Mouse (Mus musculus): ENCODE data around the gene Gjd3. TPM values are rescaled to one million over a fixed set of nuclear protein-coding genes. Genes with fewer than 3 reads are reported as not detected.

The Gjd3 gene
- polyA plus RNA-seq, 1 experiment from 2014 or later = 0.27 TPM

GRCm38 (mm10) chr11:98963191-98964021, 19.4 kb downstream of the Gjd3 start:
- peak; percentile 79 for DNase-seq (ENCODE audit: low spot score)

DNA sequence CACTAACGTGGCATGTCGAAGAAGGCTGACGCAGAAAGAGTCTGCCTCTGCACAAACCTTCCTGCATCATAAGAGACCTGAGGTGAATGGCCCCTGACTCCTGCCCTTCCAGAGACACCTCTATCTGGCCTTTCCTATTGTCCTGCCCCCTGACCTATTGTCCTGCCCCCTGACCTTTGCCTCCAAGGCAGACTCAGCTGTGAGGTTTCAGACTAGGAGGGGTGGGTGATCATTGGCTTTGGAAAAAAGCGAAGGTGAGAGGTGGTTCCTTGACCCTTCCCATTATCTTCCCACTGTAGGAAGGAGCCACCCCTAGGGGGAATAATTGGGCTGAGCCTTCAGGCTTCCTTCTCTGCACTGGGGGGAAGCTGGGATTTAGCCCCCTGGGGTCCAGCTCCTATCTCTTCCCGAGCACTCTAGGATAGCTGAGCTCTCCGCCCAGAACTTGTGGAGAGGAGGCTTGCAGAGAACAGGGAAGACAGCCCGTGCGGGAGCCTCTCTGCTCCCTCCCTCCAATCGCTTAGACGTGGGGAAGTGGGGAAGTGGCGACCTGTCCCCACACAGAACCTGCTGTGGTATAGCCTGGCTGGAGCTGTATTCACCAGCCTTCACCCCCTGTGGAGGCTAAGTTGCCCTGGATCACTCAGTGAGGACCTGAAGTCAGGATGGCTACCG, 20.3 kb downstream of the Gjd3 start:
- DNase-seq (ENCODE audit: low spot score) = no peak

GRCm38 (mm10) chr11:98961766-98962165, 21.1 kb downstream of the Gjd3 start:
- peak; percentile 77 for DNase-seq (ENCODE audit: low spot score)

GRCm38 (mm10) chr11:98961051-98961592, 21.7 kb downstream of the Gjd3 start:
- DNase-seq (ENCODE audit: low spot score) = no peak

GRCm38 (mm10) chr11:98960313-98960906, 22.4 kb downstream of the Gjd3 start:
- DNase-seq (ENCODE audit: low spot score) = peak; percentile 82

DNA sequence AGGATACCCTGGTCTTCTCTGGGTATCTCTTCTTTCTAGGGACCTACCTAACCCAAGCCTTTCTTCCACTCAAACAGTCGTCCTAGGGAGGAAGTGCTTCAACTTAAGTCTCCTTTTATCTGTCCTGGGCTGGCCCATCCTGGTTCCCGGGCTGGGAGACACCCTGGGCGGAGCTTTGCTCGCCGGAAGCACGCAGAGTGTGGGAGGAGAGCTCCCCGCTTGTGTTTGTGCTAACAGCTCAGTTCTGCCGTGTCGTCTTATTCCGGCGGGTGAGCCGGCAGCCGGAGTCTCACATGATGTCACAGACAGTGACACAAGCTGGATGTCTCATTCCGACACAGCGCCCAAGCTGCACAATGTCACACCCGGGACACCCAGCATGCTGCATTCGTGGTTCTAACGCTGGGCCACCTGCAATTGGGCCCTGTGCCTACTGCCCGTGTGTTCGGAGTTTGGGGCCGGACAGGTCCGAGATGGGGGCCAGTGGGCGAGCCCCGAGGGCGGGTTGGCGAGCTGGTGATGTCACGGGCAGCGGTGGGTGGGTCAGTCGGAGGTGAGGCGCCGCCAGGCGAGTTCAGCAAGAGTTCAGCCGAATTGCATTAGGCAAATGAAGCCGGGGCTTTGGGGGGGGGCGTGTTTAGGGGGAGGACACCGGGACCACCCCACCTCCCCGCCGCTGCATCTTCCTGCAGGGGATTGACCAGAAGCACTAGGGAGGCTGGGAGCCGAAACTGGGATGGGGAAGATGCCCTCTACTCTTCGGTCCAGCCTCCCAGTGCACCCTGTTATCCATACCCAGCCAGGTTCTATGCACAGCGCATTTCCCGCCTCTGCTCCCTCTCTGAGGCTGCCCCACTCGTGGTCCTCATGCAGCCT, 23.1 kb downstream of the Gjd3 start:
- DNase-seq (ENCODE audit: low spot score) = peak; percentile 91

DNA sequence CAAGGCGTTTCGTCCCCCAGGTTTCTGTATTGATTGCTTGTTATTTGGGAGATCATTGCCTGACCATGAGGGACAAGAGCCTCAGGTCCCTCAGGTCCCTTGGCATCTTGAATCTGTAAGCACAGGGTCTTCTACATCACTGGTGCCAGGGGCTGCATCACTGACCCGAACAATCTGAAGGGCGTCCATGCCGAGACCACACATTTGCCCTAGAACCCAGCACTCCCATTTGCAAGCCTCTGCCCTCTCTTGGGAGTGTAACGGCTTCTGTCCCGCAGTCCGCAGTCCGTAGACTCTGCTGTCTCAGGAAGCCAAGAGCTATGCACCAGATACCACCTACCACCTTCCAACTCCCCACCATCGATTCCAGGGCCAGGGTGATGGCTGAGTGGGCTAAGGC, 26.5 kb downstream of the Gjd3 start:
- DNase-seq (ENCODE audit: low spot score) = no peak

- peak; percentile 50 for DNase-seq (ENCODE audit: low spot score)
These were observed 27.0 kb downstream of the Gjd3 start for GRCm38 (mm10) chr11:98955707-98956235.

GRCm38 (mm10) chr11:98954801-98955706, 27.8 kb downstream of the Gjd3 start:
- DNase-seq (ENCODE audit: low spot score) = no peak

DNA sequence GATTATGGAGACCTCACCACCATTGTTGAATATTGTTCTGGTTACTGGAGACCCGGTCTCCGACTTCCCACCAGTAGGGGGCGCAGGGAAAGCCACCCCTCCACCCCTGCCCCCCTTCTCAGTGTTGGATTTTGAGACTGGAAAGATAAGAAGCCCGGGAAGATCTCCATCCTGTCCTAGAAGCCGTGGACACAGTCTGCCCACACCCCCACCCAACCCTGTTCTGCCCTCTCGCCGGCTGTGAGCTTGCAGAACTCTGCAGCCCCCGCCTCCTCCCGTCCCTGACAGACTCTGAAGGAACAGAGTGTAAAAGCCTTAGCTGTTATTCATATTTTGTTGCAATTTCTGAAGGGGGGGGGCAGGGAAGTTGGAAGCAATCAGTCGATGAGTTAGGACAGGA, 28.4 kb downstream of the Gjd3 start:
- peak; percentile 53 for DNase-seq (ENCODE audit: low spot score)

DNA sequence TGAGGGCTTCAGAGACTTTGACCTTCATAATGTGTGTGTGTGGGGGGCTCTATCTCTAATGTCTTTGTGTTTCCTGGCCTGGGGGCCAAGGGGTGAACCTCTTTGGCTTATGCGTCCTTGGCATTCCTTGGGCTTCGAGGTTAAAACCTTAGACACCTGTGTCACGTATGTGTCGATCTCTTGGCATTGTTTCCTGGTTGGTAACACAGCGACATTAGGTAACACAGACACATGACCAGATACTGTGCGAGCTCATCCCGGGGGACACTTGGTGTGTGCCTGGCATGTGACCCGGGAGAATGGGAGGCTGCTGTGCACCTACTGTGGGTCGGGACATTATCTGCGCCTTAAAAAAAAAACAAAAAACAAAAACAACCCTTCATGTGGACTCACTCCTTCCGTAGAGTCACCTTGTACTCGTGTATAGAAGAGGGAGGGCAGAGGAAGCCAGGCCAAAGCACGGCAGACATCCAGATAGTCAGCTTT, 28.9 kb downstream of the Gjd3 start:
- no peak for DNase-seq (ENCODE audit: low spot score)

- DNase-seq (ENCODE audit: low spot score) = no peak
These were observed 29.5 kb downstream of the Gjd3 start for GRCm38 (mm10) chr11:98953361-98953760.

GRCm38 (mm10) chr11:98952736-98953135, 30.1 kb downstream of the Gjd3 start:
- DNase-seq (ENCODE audit: low spot score) = no peak

DNA sequence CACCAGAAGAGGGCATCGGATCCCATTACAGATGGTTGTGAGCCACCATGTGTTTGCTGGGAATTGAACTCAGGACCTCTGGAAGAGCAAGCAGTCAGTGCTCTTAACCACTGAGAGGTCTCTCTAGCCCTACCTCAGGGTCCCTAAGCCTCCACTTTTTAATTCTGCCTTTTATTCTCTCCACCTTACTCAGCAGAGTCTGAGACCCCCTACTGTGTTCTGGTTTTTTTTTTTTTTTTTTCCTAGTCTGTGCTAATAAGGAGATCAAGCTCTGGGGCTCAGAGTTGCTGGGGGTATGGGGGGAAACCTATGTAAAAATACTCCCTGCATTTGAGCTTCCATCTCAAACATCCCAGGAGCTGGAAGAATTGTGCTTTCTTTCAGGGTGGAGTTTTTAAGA, 30.7 kb downstream of the Gjd3 start:
- no peak for DNase-seq (ENCODE audit: low spot score)

- DNase-seq (ENCODE audit: low spot score) = no peak
These were observed 31.6 kb downstream of the Gjd3 start for GRCm38 (mm10) chr11:98951026-98951906.

GRCm38 (mm10) chr11:98950484-98950883, 32.3 kb downstream of the Gjd3 start:
- DNase-seq (ENCODE audit: low spot score) = no peak

DNA sequence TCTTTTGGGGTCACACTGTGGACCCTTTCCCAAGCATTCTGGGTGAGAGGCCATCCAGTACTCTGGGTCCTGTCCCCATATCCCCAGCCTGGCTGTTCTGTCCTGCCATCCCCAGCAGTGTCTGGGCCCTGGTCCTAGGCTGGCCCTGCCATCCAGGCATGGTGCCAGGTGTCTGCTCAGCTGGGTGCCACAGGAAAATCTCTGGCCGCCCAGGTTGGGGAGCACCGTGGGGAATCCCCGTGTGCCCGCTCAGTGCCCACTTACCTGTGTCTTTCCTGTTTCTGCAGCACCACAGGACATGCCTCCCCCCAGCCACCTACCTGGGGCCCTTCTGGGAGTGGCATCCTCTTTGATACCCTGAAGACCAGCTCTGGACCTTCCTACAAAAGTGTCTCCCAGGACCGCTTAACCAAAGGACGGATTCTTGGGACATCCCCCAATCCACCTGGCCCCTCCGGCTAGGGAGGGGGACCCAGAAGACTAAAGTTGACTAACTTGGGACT, 32.8 kb downstream of the Gjd3 start:
- DNase-seq (ENCODE audit: low spot score) = no peak

DNA sequence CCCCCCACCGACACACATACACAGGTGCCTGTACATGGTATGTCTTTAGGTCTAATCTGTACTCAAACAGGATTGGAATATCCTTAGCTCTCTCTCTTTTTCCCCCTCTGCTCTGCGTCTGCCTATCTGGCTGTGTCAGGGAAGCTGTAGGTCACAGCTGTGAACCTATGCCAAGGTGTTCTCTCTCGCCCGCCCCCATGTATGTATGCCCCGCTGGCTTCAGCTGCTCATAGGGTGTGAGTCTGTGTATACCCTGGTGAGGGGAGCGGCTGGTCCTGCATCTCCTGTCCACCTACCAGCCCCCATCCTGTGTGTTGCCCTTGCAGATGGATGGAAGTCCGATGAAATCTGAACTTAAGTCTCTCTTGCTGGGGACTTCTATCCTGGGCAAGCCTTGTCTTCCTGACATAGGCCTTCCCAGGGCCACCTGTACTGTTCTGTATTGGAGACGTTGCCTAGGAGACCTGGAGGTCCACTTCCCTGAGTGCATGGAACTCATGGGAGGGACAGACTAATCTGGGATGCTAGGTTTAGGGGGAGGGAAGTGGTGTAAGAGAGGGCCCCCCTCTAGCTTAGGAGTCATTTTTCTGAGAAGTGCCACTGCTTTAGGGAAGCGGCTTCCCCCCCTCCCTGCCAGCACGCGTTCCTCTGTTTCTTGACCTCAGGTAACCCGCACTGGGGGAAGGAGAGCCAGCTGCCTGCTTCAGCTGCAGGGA, 33.4 kb downstream of the Gjd3 start:
- DNase-seq (ENCODE audit: low spot score) = no peak
